Mouse (Mus musculus) midbrain, embryonic 16.5 days (tissue): ENCODE data around the gene 1810030O07Rik. TPM values are rescaled to one million over a fixed set of nuclear protein-coding genes. Genes with fewer than 3 reads are reported as not detected.

Source experiments
- ATAC-seq: fragments of 200-750 bp; cut with Nextera tagmentation; 2 replicates; pipeline ENCODE4 v1.8.0; 2017; ENCODE audit warnings: moderate TSS enrichment
- H3K27ac ChIP-seq: fragments of 300-500 bp; sonication (generic); 2 replicates; pipeline ENCODE4 v1.5.1; 2014; ENCODE audit warnings: mild to moderate bottlenecking, low read length, mixed read lengths
- H3K27me3 ChIP-seq: fragments of 300-500 bp; sonication (generic); 2 replicates; pipeline ENCODE4 v1.6.1; 2014; ENCODE audit warnings: low read depth, low read length, mixed read lengths; ENCODE audit not compliant: control insufficient read depth, insufficient read depth
- H3K36me3 ChIP-seq: fragments of 300-500 bp; sonication (generic); 2 replicates; pipeline ENCODE4 v1.6.1; 2014; ENCODE audit warnings: mild to moderate bottlenecking, low read length, moderate library complexity, mixed read lengths; ENCODE audit not compliant: control insufficient read depth, insufficient read depth
- H3K4me1 ChIP-seq: fragments of 300-500 bp; sonication (generic); 2 replicates; pipeline ENCODE4 v1.6.1; 2014; ENCODE audit warnings: mild to moderate bottlenecking, low read length, mixed read lengths; ENCODE audit not compliant: control insufficient read depth, insufficient read depth
- H3K4me2 ChIP-seq: fragments of 300-500 bp; sonication (generic); 2 replicates; pipeline ENCODE4 v1.6.1; 2014; ENCODE audit warnings: mild to moderate bottlenecking, low read length, mixed read lengths
- H3K4me3 ChIP-seq: fragments of 300-500 bp; sonication (generic); 2 replicates; pipeline ENCODE4 v1.5.1; 2014; ENCODE audit warnings: low read depth, mild to moderate bottlenecking, low read length, moderate library complexity, mixed read lengths
- H3K9ac ChIP-seq: fragments of 300-500 bp; sonication (generic); 2 replicates; pipeline ENCODE4 v1.6.1; 2014; ENCODE audit warnings: low read depth, low read length, mixed read lengths
- H3K9me3 ChIP-seq: fragments of 300-500 bp; sonication (generic); replicated peaks from 2 replicates; pipeline ENCODE4 v1.6.1; 2014; ENCODE audit warnings: mild to moderate bottlenecking, low read length, mixed read lengths; ENCODE audit not compliant: control insufficient read depth, poor library complexity, severe bottlenecking
- WGBS: fragments of 180-500 bp; shearing (Covaris S2); extraction: QIAGEN DNeasy Blood & Tissue Kit; methylation state at CpG from one replicate; pipeline ENCODE4 v1.1.7; 2014; 5-methylcytosine and 5-hydroxymethylcytosine counted together
- polyA plus RNA-seq: library from polyadenylated mRNA; unstranded; fragments of >200 nt; fragmentation: Nextera tagmentation; extraction: Ambion mirVana; gene quantifications from 2 replicates; pipeline ENCODE4 v1.2.1, GENCODE M21; 2015

Gene 1810030O07Rik
- 25.1 and 26.4 TPM in 2 replicates for polyA plus RNA-seq

- Histone ChIP-seq H3K4me3 (peak within 1 kb of the TSS; percentile 64), H3K4me2 (peak within 1 kb of the TSS; percentile 64), H3K9me3 (no peaks in the 10 kb centered on the region), H3K27ac (peak within 1 kb of the TSS; percentile 85), H3K36me3 (no peaks in the 10 kb centered on the region), H3K27me3 (no peaks in the 10 kb centered on the region), H3K4me1 (peaks cover 8% of the 10 kb centered on the region), H3K9ac (peak within 1 kb of the TSS; percentile 76)
- ATAC-seq, result peak; percentile 100
- 7% methylated on average over 42 of the region's 42 CpGs for WGBS
Measured at GRCm38 (mm10) chrX:12673054-12673775, at the start of gene 1810030O07Rik. Gene 1810030O07Rik (minus strand): TSS chrX:12673668.

DNA sequence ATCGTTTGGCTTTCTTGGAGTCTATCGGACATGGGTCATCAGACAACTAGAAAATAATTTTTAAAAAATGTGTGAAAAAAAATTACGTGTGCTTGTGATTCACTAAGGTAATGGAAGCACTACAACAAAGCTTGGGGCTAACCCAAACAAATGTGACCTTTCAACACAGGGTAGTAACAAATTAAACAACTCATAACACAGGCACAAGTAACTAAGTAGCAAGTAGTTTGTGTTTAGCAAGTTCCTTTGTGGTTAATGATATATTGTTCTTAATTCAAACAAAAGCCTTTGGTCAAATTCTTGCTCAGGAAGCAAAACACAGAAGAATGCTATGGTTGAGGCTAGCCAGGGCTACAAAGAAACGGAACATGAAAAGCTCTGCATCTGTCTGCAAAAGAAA lies 42.6 kb upstream of the 1810030O07Rik start:
- Histone ChIP-seq H3K9ac (no peak overlapping the region), H3K4me1 (no peaks in the 10 kb centered on the region), H3K9me3 (no peaks in the 10 kb centered on the region), H3K4me2 (no peak overlapping the region), H3K4me3 (no peak overlapping the region), H3K27me3 (no peaks in the 10 kb centered on the region), H3K27ac (no peak overlapping the region), H3K36me3 (0 out of 2 replicates have a peak, but pooled peaks cover 4% of the 10 kb centered on the region)
- WGBS, result 94% methylated on average over 4 of the region's 4 CpGs
- ATAC-seq, result no peak

DNA sequence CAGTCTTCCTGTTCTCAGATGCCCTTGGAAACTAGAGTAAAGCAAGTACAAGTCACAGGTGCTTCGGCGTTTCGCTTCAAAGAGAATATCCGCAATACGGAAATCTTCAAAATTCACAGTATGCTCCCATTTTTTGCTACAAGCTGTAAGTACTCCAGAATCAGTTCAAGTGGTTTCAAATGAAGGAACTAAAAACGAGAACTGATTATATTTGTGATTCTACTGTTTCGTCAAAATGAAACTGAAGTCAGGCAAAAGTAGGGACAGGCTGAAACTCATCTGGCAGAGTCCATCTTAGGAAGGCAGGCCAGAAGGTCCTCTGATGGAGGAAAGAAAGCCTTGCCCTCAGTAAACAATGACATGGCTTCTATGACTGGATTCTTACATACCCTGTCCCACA lies 40.3 kb upstream of the 1810030O07Rik start:
- no peak overlapping the region for H3K9ac ChIP-seq
- 0 out of 2 replicates have a peak, but pooled peaks cover 4% of the 10 kb centered on the region for H3K36me3 ChIP-seq
- no peak overlapping the region for H3K27ac ChIP-seq
- no peaks in the 10 kb centered on the region for H3K4me1 ChIP-seq
- no peak for ATAC-seq
- H3K4me2 ChIP-seq, result no peak overlapping the region
- H3K27me3 ChIP-seq, result no peaks in the 10 kb centered on the region
- H3K4me3 ChIP-seq, result no peak overlapping the region
- H3K9me3 ChIP-seq, result no peaks in the 10 kb centered on the region
- 90% methylated on average over 7 of the region's 7 CpGs for WGBS

- Histone ChIP-seq H3K4me1 (no peaks in the 10 kb centered on the region), H3K4me3 (no peak overlapping the region), H3K9me3 (no peaks in the 10 kb centered on the region), H3K4me2 (no peak overlapping the region), H3K27me3 (no peaks in the 10 kb centered on the region), H3K9ac (no peak overlapping the region), H3K36me3 (no peaks in the 10 kb centered on the region; the same call in 1 of the 2 replicates), H3K27ac (no peak overlapping the region)
- 89% methylated on average over 8 of the region's 8 CpGs for WGBS
- ATAC-seq, result no peak
Measured at GRCm38 (mm10) chrX:12686910-12687309, 13.4 kb upstream of the 1810030O07Rik start.

- Histone ChIP-seq H3K9me3 (no peaks in the 10 kb centered on the region), H3K9ac (no peak overlapping the region), H3K36me3 (no peaks in the 10 kb centered on the region; the same call in 1 of the 2 replicates), H3K27me3 (no peaks in the 10 kb centered on the region), H3K4me3 (no peak overlapping the region), H3K27ac (no peak overlapping the region), H3K4me2 (no peak overlapping the region), H3K4me1 (no peaks in the 10 kb centered on the region)
- no peak for ATAC-seq
Measured at GRCm38 (mm10) chrX:12686071-12686470, 12.6 kb upstream of the 1810030O07Rik start.

- Histone ChIP-seq H3K4me1 (peaks cover 7% of the 10 kb centered on the region), H3K36me3 (no peaks in the 10 kb centered on the region), H3K27me3 (no peaks in the 10 kb centered on the region), H3K4me3 (no peak overlapping the region), H3K4me2 (no peak overlapping the region), H3K9me3 (no peaks in the 10 kb centered on the region), H3K27ac (no peak overlapping the region), H3K9ac (no peak overlapping the region)
- no peak for ATAC-seq
- 26% methylated on average over 6 of the region's 6 CpGs for WGBS
Measured at GRCm38 (mm10) chrX:12677396-12677795, 3.9 kb upstream of the 1810030O07Rik start.

GRCm38 (mm10) chrX:12653879-12654278 lies 19.6 kb downstream of the 1810030O07Rik start:
- Histone ChIP-seq H3K4me2 (no peak overlapping the region), H3K27me3 (no peaks in the 10 kb centered on the region), H3K4me1 (no peaks in the 10 kb centered on the region), H3K4me3 (no peak overlapping the region), H3K36me3 (no peaks in the 10 kb centered on the region), H3K27ac (no peak overlapping the region), H3K9ac (no peak overlapping the region), H3K9me3 (no peaks in the 10 kb centered on the region)
- no peak for ATAC-seq
- 73% methylated on average over 2 of the region's 2 CpGs for WGBS

DNA sequence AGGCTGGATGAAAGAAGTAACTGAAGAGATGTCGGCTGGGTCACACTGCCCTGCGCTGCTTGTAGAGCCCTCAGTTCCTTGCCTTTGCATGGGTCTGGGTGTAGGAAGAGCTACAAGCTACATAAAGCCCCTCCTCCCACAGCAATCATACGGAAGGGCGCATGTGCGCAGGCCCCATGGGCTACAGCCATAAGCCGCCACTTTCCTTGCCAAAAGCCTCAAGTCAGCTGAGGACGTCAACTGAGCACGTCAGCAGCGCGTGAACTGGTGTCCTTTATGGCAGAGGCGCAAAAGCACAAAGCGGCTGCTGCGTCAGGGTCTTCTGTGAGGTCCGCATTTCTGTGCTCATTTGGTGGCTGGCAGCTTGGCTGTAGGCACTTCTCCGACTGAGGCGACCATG lies 21.6 kb downstream of the 1810030O07Rik start:
- Histone ChIP-seq H3K4me3 (no peak overlapping the region), H3K27ac (no peak overlapping the region), H3K4me1 (no peaks in the 10 kb centered on the region), H3K36me3 (no peaks in the 10 kb centered on the region), H3K9me3 (no peaks in the 10 kb centered on the region), H3K27me3 (no peaks in the 10 kb centered on the region), H3K4me2 (no peak overlapping the region), H3K9ac (no peak overlapping the region)
- WGBS, result 92% methylated on average over 16 of the region's 16 CpGs
- no peak for ATAC-seq

GRCm38 (mm10) chrX:12645531-12646304 lies 27.8 kb downstream of the 1810030O07Rik start:
- no peaks in the 10 kb centered on the region for H3K36me3 ChIP-seq
- 55% methylated on average over 12 of the region's 12 CpGs for WGBS
- no peaks in the 10 kb centered on the region for H3K27me3 ChIP-seq
- H3K9ac ChIP-seq, result no peak overlapping the region
- no peaks in the 10 kb centered on the region for H3K4me1 ChIP-seq
- ATAC-seq, result peak; percentile 62; the same call in 1 of the 2 replicates
- no peak overlapping the region for H3K4me3 ChIP-seq
- no peaks in the 10 kb centered on the region for H3K9me3 ChIP-seq
- H3K27ac ChIP-seq, result no peak overlapping the region
- H3K4me2 ChIP-seq, result no peak overlapping the region
